Mouse (Mus musculus) large intestine, adult 2 months (tissue): Measurements from ENCODE around the gene C3. TPM values are rescaled to one million over a fixed set of nuclear protein-coding genes. Genes with fewer than 3 reads are reported as not detected.

Source experiments
- DNase-seq: peaks from one replicate; pipeline ENCODE4 v3.0.0-alpha.2; 2012; ENCODE audit warnings: low read depth, low spot score
- WGBS: fragments of 180-500 bp; shearing (Covaris S2); methylation state at CpG from one replicate; pipeline ENCODE4 v1.1.7; 2018; 5-methylcytosine and 5-hydroxymethylcytosine counted together
- polyA plus RNA-seq: library from polyadenylated mRNA; depleted of rRNA; stranded (reverse); fragments of >200 nt; gene quantifications from 2 replicates; pipeline ENCODE4 v1.2.3, GENCODE M21; 2012; rRNA removed

The C3 gene
- polyA plus RNA-seq, result 72.7 and 75.6 TPM in 2 replicates

- no peak for DNase-seq
- 53% methylated on average over 3 of the region's 3 CpGs for WGBS
Measured at GRCm38 (mm10) chr17:57228014-57228413, at the start of gene C3. Gene C3 (minus strand): TSS chr17:57228136.

- no peak for DNase-seq
- 1% methylated on average over 20 of the region's 20 CpGs for WGBS
Measured at GRCm38 (mm10) chr17:57276634-57277121, 48.7 kb upstream of the C3 start.

- WGBS, result under 1% methylated on average over 13 of the region's 13 CpGs
- no peak for DNase-seq
Measured at GRCm38 (mm10) chr17:57275997-57276351, 48.0 kb upstream of the C3 start.

- WGBS, result under 1% methylated on average over 53 of the region's 53 CpGs
- peak; percentile 83 for DNase-seq
Measured at GRCm38 (mm10) chr17:57275111-57275996, 47.4 kb upstream of the C3 start.

- WGBS, result 3% methylated on average over 15 of the region's 15 CpGs
- no peak for DNase-seq
Measured at GRCm38 (mm10) chr17:57274686-57275085, 46.8 kb upstream of the C3 start.

- 29% methylated on average over 7 of the region's 7 CpGs for WGBS
- DNase-seq, result no peak
Measured at GRCm38 (mm10) chr17:57273846-57274245, 45.9 kb upstream of the C3 start.

- no peak for DNase-seq
- 69% methylated on average over 9 of the region's 9 CpGs for WGBS
Measured at GRCm38 (mm10) chr17:57271301-57271700, 43.4 kb upstream of the C3 start.

- WGBS, result 70% methylated on average over 6 of the region's 6 CpGs
- DNase-seq, result no peak
Measured at GRCm38 (mm10) chr17:57267556-57268126, 39.7 kb upstream of the C3 start.

- peak; percentile 87 for DNase-seq
- WGBS, result 28% methylated on average over 22 of the region's 22 CpGs
Measured at GRCm38 (mm10) chr17:57264972-57265945, 37.3 kb upstream of the C3 start.

GRCm38 (mm10) chr17:57264164-57264563, 36.2 kb upstream of the C3 start:
- WGBS, result 53% methylated on average over 2 of the region's 2 CpGs
- DNase-seq, result no peak

GRCm38 (mm10) chr17:57262901-57263550, 35.1 kb upstream of the C3 start:
- 88% methylated on average over 17 of the region's 17 CpGs for WGBS

GRCm38 (mm10) chr17:57261796-57262195, 33.9 kb upstream of the C3 start:
- 53% methylated on average over 1 of the region's 1 CpGs for WGBS
- DNase-seq, result no peak

More at GRCm38 (mm10) chr17:57262901-57263550, 35.1 kb upstream of the C3 start:
- DNase-seq, result no peak

GRCm38 (mm10) chr17:57261286-57261685, 33.4 kb upstream of the C3 start:
- DNase-seq, result no peak
- WGBS, result 94% methylated on average over 4 of the region's 4 CpGs

GRCm38 (mm10) chr17:57260351-57260750, 32.4 kb upstream of the C3 start:
- 83% methylated on average over 9 of the region's 9 CpGs for WGBS
- no peak for DNase-seq

GRCm38 (mm10) chr17:57259742-57260141, 31.8 kb upstream of the C3 start:
- DNase-seq, result no peak
- 74% methylated on average over 8 of the region's 8 CpGs for WGBS

GRCm38 (mm10) chr17:57258191-57258590, 30.3 kb upstream of the C3 start:
- 97% methylated on average over 3 of the region's 3 CpGs for WGBS
- no peak for DNase-seq

GRCm38 (mm10) chr17:57256921-57257485, 29.1 kb upstream of the C3 start:
- no peak for DNase-seq
- 95% methylated on average over 22 of the region's 22 CpGs for WGBS

GRCm38 (mm10) chr17:57255354-57255753, 27.4 kb upstream of the C3 start:
- WGBS, result 82% methylated on average over 14 of the region's 14 CpGs
- DNase-seq, result no peak

- WGBS, result 55% methylated on average over 6 of the region's 6 CpGs
- no peak for DNase-seq
Measured at GRCm38 (mm10) chr17:57253306-57253705, 25.4 kb upstream of the C3 start.
